Mouse (Mus musculus) lung, embryonic 14.5 days (tissue): ENCODE data around the gene Sys1. TPM values are rescaled to one million over a fixed set of nuclear protein-coding genes. Genes with fewer than 3 reads are reported as not detected.

ENCODE experiments used
- ATAC-seq: fragments of 200-750 bp; cut with Nextera tagmentation; 2 replicates; pipeline ENCODE4 v1.8.0; 2017; ENCODE audit warnings: mild to moderate bottlenecking, moderate TSS enrichment, moderate library complexity; ENCODE audit not compliant: insufficient read depth
- DNase-seq: peaks from one replicate; pipeline ENCODE4 v3.0.0-alpha.2; 2015
- H3K27ac ChIP-seq: fragments of 300-500 bp; sonication (generic); 2 replicates; pipeline ENCODE4 v1.5.1; 2014; ENCODE audit warnings: low read depth, mild to moderate bottlenecking, moderate library complexity
- H3K27me3 ChIP-seq: fragments of 300-500 bp; sonication (generic); 2 replicates; pipeline ENCODE4 v1.6.1; 2014; ENCODE audit warnings: low read length, control low read depth; ENCODE audit not compliant: insufficient read depth
- H3K36me3 ChIP-seq: fragments of 300-500 bp; sonication (generic); 2 replicates; pipeline ENCODE4 v1.6.1; 2014; ENCODE audit warnings: control low read depth; ENCODE audit not compliant: insufficient read depth
- H3K4me1 ChIP-seq: fragments of 300-500 bp; sonication (generic); 2 replicates; pipeline ENCODE4 v1.6.1; 2014; ENCODE audit warnings: antibody characterized with exemption, control low read depth; ENCODE audit not compliant: insufficient read depth
- H3K4me2 ChIP-seq: fragments of 300-500 bp; sonication (generic); 2 replicates; pipeline ENCODE4 v1.6.1; 2014; ENCODE audit warnings: mild to moderate bottlenecking
- H3K4me3 ChIP-seq: fragments of 300-500 bp; sonication (generic); 2 replicates; pipeline ENCODE4 v1.5.1; 2014; ENCODE audit warnings: low read depth, low read length
- H3K9ac ChIP-seq: fragments of 300-500 bp; sonication (generic); 2 replicates; pipeline ENCODE4 v1.6.1; 2014
- H3K9me3 ChIP-seq: fragments of 300-500 bp; sonication (generic); 2 replicates; pipeline ENCODE4 v1.6.1; 2016; ENCODE audit warnings: low read depth, low read length, control low read depth
- CTCF ChIP-seq: IDR thresholded peaks from 2 replicates; pipeline ENCODE4 v1.5.1; 2016; ENCODE audit warnings: antibody characterized with exemption, low read depth
- WGBS: fragments of 180-500 bp; shearing (Covaris S2); extraction: QIAGEN DNeasy Blood & Tissue Kit; methylation state at CpG from one replicate; pipeline ENCODE4 v1.1.7; 2014; 5-methylcytosine and 5-hydroxymethylcytosine counted together
- polyA plus RNA-seq: library from polyadenylated mRNA; unstranded; fragments of >200 nt; fragmentation: Nextera tagmentation; extraction: Ambion mirVana; gene quantifications from 2 replicates; pipeline ENCODE4 v1.2.1, GENCODE M21; 2014

The Sys1 gene
- 65.6 and 68.7 TPM in 2 replicates for polyA plus RNA-seq

DNA sequence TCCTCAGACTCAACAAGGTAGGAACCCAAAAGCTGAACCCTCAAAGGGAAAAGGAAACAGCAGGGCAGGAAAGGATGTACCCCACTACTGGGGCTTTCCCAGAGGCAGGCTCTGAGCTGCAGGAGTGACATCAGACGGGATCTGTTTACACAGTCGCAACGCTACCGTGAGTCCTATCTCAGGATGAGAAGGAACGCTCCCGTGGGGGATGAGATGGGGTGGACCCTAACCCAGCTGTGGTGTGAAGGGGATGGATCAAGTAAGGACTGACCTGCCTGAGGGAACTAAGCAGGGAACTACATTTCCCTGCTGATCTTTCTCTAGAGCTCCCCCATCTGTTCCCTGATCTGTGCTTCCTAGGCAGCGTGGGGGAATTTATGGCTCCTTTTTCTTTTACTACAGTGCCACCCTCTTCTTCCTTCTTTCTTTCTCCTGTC lies at the start of gene Sys1:
Gene Sys1, plus strand, starts transcription at position 101 of the 437 bp plus-strand sequence.
- peaks cover 25% of the 10 kb centered on the region for H3K4me1 ChIP-seq
- peak; percentile 30; the same call in 1 of the 2 replicates for TF ChIP-seq CTCF
- no peaks in the 10 kb centered on the region for H3K9me3 ChIP-seq
- H3K27me3 ChIP-seq, result no peaks in the 10 kb centered on the region
- peak within 1 kb of the TSS; percentile 38 for H3K4me2 ChIP-seq
- WGBS, result 2% methylated on average over 7 of the region's 7 CpGs
- DNase-seq, result peak; percentile 52
- no peak for ATAC-seq
- H3K4me3 ChIP-seq, result 0 out of 2 replicates have a peak within 1 kb of the TSS, but pooled peaks have one; percentile 10
- peak within 1 kb of the TSS; percentile 87 for H3K27ac ChIP-seq
- no peaks in the 10 kb centered on the region for H3K36me3 ChIP-seq
- H3K9ac ChIP-seq, result 0 out of 2 replicates have a peak within 1 kb of the TSS, but pooled peaks have one; percentile 21

DNA sequence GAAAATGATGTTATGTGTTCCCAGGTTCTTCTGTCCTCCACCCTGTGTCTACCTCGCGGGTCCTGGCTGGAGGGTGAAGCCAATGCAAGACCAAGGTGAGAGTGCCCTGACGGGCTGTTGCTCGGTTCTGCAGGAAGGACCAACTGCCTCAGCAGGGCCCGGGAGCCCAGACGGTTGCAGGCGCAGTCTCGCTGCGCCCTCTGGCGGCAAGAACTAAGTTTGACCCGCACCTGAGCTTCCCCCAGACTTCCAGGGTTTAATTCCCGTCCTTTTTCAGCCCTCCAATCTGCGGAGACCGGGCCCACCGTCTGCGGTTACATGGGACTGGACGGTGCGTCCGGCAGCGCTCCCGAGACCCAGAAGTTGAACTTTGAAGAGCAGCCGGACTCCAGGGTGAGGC lies 49.1 kb upstream of the Sys1 start:
- 0 out of 2 replicates have a peak, but pooled peaks cover 7% of the 10 kb centered on the region for H3K4me1 ChIP-seq
- H3K9me3 ChIP-seq, result no peaks in the 10 kb centered on the region
- peak; percentile 88 for DNase-seq
- H3K4me2 ChIP-seq, result peak overlapping the region; percentile 25; the same call in 1 of the 2 replicates
- H3K9ac ChIP-seq, result no peak overlapping the region
- H3K4me3 ChIP-seq, result no peak overlapping the region
- 2% methylated on average over 22 of the region's 22 CpGs for WGBS
- peaks cover 61% of the 10 kb centered on the region for H3K27me3 ChIP-seq
- H3K36me3 ChIP-seq, result no peaks in the 10 kb centered on the region
- H3K27ac ChIP-seq, result no peak overlapping the region
- TF ChIP-seq CTCF, result peak; percentile 95
- no peak for ATAC-seq

DNA sequence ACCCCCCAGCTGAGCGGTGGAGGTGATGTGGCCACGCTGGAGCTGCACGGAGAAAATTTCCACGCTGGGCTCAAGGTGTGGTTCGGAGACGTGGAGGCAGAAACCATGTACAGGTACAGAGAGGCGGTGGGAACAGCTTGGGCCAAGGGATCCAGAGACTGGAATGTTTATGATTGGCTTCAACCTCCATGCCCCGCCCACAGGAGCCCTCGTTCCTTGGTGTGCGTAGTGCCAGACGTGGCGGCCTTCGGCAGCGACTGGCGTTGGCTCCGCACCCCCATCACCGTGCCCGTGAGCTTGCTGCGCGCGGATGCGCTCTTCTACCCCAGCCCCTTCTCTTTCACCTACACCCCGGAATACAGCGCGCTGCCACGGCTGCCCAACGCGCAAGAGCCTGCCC lies 42.6 kb upstream of the Sys1 start:
- DNase-seq, result peak; percentile 40
- H3K9ac ChIP-seq, result peak overlapping the region; percentile 4; the same call in 1 of the 2 replicates
- H3K36me3 ChIP-seq, result no peaks in the 10 kb centered on the region
- H3K4me3 ChIP-seq, result peak overlapping the region; percentile 18
- no peak for TF ChIP-seq CTCF
- peak overlapping the region; percentile 51 for H3K4me2 ChIP-seq
- H3K9me3 ChIP-seq, result no peaks in the 10 kb centered on the region
- WGBS, result 18% methylated on average over 28 of the region's 28 CpGs
- H3K4me1 ChIP-seq, result no peaks in the 10 kb centered on the region
- ATAC-seq, result peak; percentile 32; the same call in 1 of the 2 replicates
- no peak overlapping the region for H3K27ac ChIP-seq
- peaks cover 12% of the 10 kb centered on the region; the same call in 1 of the 2 replicates for H3K27me3 ChIP-seq

- Histone ChIP-seq H3K9ac (peak overlapping the region; percentile 4; the same call in 1 of the 2 replicates), H3K4me1 (no peaks in the 10 kb centered on the region), H3K27ac (no peak overlapping the region), H3K27me3 (0 out of 2 replicates have a peak, but pooled peaks cover 8% of the 10 kb centered on the region), H3K36me3 (no peaks in the 10 kb centered on the region), H3K4me3 (peak overlapping the region; percentile 18), H3K9me3 (no peaks in the 10 kb centered on the region), H3K4me2 (peak overlapping the region; percentile 51)
- ATAC-seq (no peak), DNase-seq (no peak)
- WGBS, result 55% methylated on average over 10 of the region's 10 CpGs
- no peak for TF ChIP-seq CTCF
Observed at GRCm38 (mm10) chr2:164414581-164414980, 42.2 kb upstream of the Sys1 start.

DNA sequence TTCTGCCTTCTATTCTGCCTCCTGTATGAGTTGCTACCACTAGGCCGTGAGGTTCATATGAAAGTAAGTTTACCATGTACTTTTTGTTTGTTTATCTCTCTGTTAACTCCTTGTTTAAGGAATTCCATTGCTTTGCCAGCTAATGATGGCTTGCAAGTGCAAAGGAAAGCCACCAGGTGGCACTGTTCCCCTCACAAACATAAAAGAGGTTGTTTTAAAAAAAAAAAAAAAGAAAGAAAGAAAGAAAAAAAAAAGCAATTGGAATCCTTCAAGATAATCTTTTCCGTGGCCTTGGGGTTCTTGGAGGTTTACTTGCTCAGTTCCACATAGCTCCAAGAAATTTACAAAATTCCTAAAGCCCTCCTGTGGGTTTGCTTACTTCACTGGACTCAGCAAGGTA lies 39.6 kb upstream of the Sys1 start:
- WGBS, result 0% methylated on average over 2 of the region's 2 CpGs
- H3K27ac ChIP-seq, result no peak overlapping the region
- DNase-seq (peak; percentile 86), ATAC-seq (no peak)
- no peaks in the 10 kb centered on the region for H3K36me3 ChIP-seq
- H3K9me3 ChIP-seq, result no peaks in the 10 kb centered on the region
- no peak overlapping the region for H3K4me3 ChIP-seq
- H3K9ac ChIP-seq, result no peak overlapping the region
- no peak overlapping the region for H3K4me2 ChIP-seq
- TF ChIP-seq CTCF, result peak; percentile 78
- no peaks in the 10 kb centered on the region for H3K4me1 ChIP-seq
- H3K27me3 ChIP-seq, result no peaks in the 10 kb centered on the region

DNA sequence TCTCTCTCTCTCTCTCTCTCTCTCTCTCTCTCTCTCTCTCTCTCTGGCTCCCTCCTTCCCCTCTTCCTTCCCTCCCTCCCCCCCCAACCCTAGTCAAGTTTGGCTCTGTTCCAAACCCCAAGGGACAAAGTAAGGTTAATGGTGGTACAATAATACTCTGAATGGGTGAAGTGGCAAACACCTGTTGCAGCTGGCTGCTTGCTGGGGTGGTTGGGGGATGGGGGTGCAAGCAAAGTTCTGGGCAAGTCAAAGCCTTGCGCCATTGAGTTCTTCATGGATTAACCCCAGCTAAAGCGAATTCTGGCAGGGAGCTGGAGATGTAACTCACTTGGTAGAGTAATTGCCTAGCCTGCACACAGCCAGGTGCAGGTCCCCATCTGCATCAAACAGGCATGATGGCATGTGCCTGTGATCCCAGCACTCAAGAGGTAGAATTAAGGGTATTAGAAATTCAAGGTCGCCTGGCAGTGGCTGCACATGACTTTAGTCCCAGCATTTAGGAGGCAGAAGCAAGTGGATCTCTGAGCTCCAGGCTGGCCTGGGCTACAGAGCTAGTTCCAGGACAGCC lies 38.4 kb upstream of the Sys1 start:
- Histone ChIP-seq H3K27ac (no peak overlapping the region), H3K4me3 (no peak overlapping the region), H3K9ac (no peak overlapping the region)

GRCm38 (mm10) chr2:164419489-164419888 lies 37.3 kb upstream of the Sys1 start:
- no peak overlapping the region for H3K4me2 ChIP-seq
- H3K27ac ChIP-seq, result no peak overlapping the region
- ATAC-seq, result no peak
- H3K9me3 ChIP-seq, result no peaks in the 10 kb centered on the region
- no peak overlapping the region for H3K4me3 ChIP-seq
- H3K4me1 ChIP-seq, result no peaks in the 10 kb centered on the region
- H3K36me3 ChIP-seq, result peaks cover 11% of the 10 kb centered on the region; the same call in 1 of the 2 replicates
- no peak overlapping the region for H3K9ac ChIP-seq
- no peaks in the 10 kb centered on the region for H3K27me3 ChIP-seq
- DNase-seq, result no peak
- no peak for TF ChIP-seq CTCF
- WGBS, result 4% methylated on average over 3 of the region's 3 CpGs

More for the DNA sequence above, 38.4 kb upstream of the Sys1 start:
- WGBS, result 23% methylated on average over 3 of the region's 3 CpGs
- no peaks in the 10 kb centered on the region for H3K4me1 ChIP-seq
- no peak overlapping the region for H3K4me2 ChIP-seq
- H3K9me3 ChIP-seq, result no peaks in the 10 kb centered on the region
- H3K27me3 ChIP-seq, result no peaks in the 10 kb centered on the region
- TF ChIP-seq CTCF, result no peak
- DNase-seq (no peak), ATAC-seq (no peak)
- H3K36me3 ChIP-seq, result peaks cover 3% of the 10 kb centered on the region; the same call in 1 of the 2 replicates
